Mouse (Mus musculus) midbrain, postnatal 0 days (tissue): ENCODE results near the gene Pi4k2a. TPM values are rescaled to one million over a fixed set of nuclear protein-coding genes. Genes with fewer than 3 reads are reported as not detected.

Experiments used
- ATAC-seq: fragments of 200-750 bp; cut with Nextera tagmentation; 2 replicates; pipeline ENCODE4 v1.8.0; 2017; ENCODE audit warnings: moderate number of reproducible peaks, mild to moderate bottlenecking, moderate TSS enrichment, moderate library complexity; ENCODE audit not compliant: low FRiP score
- DNase-seq: peaks from one replicate; pipeline ENCODE4 v3.0.0-alpha.2; 2015; ENCODE audit warnings: low spot score
- H3K27ac ChIP-seq: fragments of 300-500 bp; sonication (generic); 2 replicates; pipeline ENCODE4 v1.5.1; 2014; ENCODE audit warnings: low read depth, mild to moderate bottlenecking, low read length, mixed read lengths
- H3K27me3 ChIP-seq: fragments of 300-500 bp; sonication (generic); 2 replicates; pipeline ENCODE4 v1.6.1; 2014; ENCODE audit warnings: low read length, control low read depth, mixed read lengths; ENCODE audit not compliant: insufficient read depth
- H3K36me3 ChIP-seq: fragments of 300-500 bp; sonication (generic); 2 replicates; pipeline ENCODE4 v1.6.1; 2014; ENCODE audit warnings: low read length, control low read depth, mixed read lengths; ENCODE audit not compliant: insufficient read depth
- H3K4me1 ChIP-seq: fragments of 300-500 bp; sonication (generic); 2 replicates; pipeline ENCODE4 v1.6.1; 2014; ENCODE audit warnings: mild to moderate bottlenecking, control low read depth, antibody characterized with exemption, low read length, mixed read lengths; ENCODE audit not compliant: insufficient read depth
- H3K4me2 ChIP-seq: fragments of 300-500 bp; sonication (generic); 2 replicates; pipeline ENCODE4 v1.6.1; 2014; ENCODE audit warnings: low read depth, mild to moderate bottlenecking, low read length, mixed read lengths; ENCODE audit not compliant: poor library complexity, severe bottlenecking
- H3K4me3 ChIP-seq: fragments of 300-500 bp; sonication (generic); 2 replicates; pipeline ENCODE4 v1.5.1; 2014; ENCODE audit warnings: low read depth, mild to moderate bottlenecking, low read length, moderate library complexity
- H3K9ac ChIP-seq: fragments of 300-500 bp; sonication (generic); replicated peaks from 2 replicates; pipeline ENCODE4 v1.6.1; 2014; ENCODE audit warnings: mild to moderate bottlenecking, low read length, moderate library complexity, mixed read lengths; ENCODE audit not compliant: poor library complexity, severe bottlenecking
- H3K9me3 ChIP-seq: fragments of 300-500 bp; sonication (generic); 2 replicates; pipeline ENCODE4 v1.6.1; 2016; ENCODE audit warnings: low read length, control low read depth
- CTCF ChIP-seq: IDR thresholded peaks from 2 replicates; pipeline ENCODE4 v1.5.1; 2016; ENCODE audit warnings: antibody characterized with exemption, mild to moderate bottlenecking
- WGBS: fragments of 180-500 bp; shearing (Covaris S2); extraction: QIAGEN DNeasy Blood & Tissue Kit; methylation state at CpG from one replicate; pipeline ENCODE4 v1.1.7; 2014; 5-methylcytosine and 5-hydroxymethylcytosine counted together
- polyA plus RNA-seq: library from polyadenylated mRNA; unstranded; fragments of >200 nt; fragmentation: Nextera tagmentation; extraction: Ambion mirVana; gene quantifications from 2 replicates; pipeline ENCODE4 v1.2.1, GENCODE M21; 2015
- total RNA-seq: library from RNA; depleted of rRNA; stranded (reverse); fragments of >200 nt; gene quantifications from 2 replicates; pipeline ENCODE4 v1.2.3, GENCODE M21; 2014

Pi4k2a gene
- total and polyA plus RNA-seq, 2 experiments from 2014 or later = 19.3 to 33.0 TPM

GRCm38 (mm10) chr19:42068441-42069240 is 21.6 kb upstream of the Pi4k2a start:
- H3K27me3 ChIP-seq = no peaks in the 10 kb centered on the region
- H3K9me3 ChIP-seq = no peaks in the 10 kb centered on the region
- WGBS = 85% methylated on average over 11 of the region's 11 CpGs
- TF ChIP-seq CTCF = no peak
- no peak overlapping the region for H3K4me3 ChIP-seq
- H3K36me3 ChIP-seq = no peaks in the 10 kb centered on the region; the same call in 1 of the 2 replicates
- no peak for DNase-seq
- H3K9ac ChIP-seq = no peak overlapping the region
- ATAC-seq = no peak
- peak overlapping the region; percentile 7; the same call in 1 of the 2 replicates for H3K4me2 ChIP-seq
- 0 out of 2 replicates have a peak, but pooled peaks cover 2% of the 10 kb centered on the region for H3K4me1 ChIP-seq
- H3K27ac ChIP-seq = no peak overlapping the region

- ATAC-seq (no peak), DNase-seq (peak; percentile 72)
- no peaks in the 10 kb centered on the region for H3K27me3 ChIP-seq
- H3K9ac ChIP-seq = no peak overlapping the region
- H3K4me2 ChIP-seq = no peak overlapping the region
- peak; percentile 81 for TF ChIP-seq CTCF
- peaks cover 4% of the 10 kb centered on the region; the same call in 1 of the 2 replicates for H3K36me3 ChIP-seq
- H3K27ac ChIP-seq = no peak overlapping the region
- H3K4me3 ChIP-seq = no peak overlapping the region
- H3K4me1 ChIP-seq = 0 out of 2 replicates have a peak, but pooled peaks cover 2% of the 10 kb centered on the region
- 36% methylated on average over 6 of the region's 6 CpGs for WGBS
- H3K9me3 ChIP-seq = no peaks in the 10 kb centered on the region
These were observed 21.1 kb upstream of the Pi4k2a start for GRCm38 (mm10) chr19:42069241-42069525.

GRCm38 (mm10) chr19:42071221-42071620 is 19.0 kb upstream of the Pi4k2a start:
- WGBS = 76% methylated on average over 7 of the region's 7 CpGs
- Histone ChIP-seq H3K9me3 (no peaks in the 10 kb centered on the region), H3K4me3 (no peak overlapping the region), H3K4me1 (0 out of 2 replicates have a peak, but pooled peaks cover 2% of the 10 kb centered on the region), H3K4me2 (no peak overlapping the region), H3K27ac (no peak overlapping the region), H3K27me3 (no peaks in the 10 kb centered on the region), H3K36me3 (peaks cover 20% of the 10 kb centered on the region), H3K9ac (no peak overlapping the region)
- no peak for DNase-seq
- TF ChIP-seq CTCF = peak; percentile 44
- ATAC-seq = no peak

- H3K36me3 ChIP-seq = peaks cover 25% of the 10 kb centered on the region
- H3K9me3 ChIP-seq = no peaks in the 10 kb centered on the region
- H3K4me1 ChIP-seq = 0 out of 2 replicates have a peak, but pooled peaks cover 2% of the 10 kb centered on the region
- H3K27ac ChIP-seq = no peak overlapping the region
- no peak overlapping the region for H3K4me2 ChIP-seq
- no peak for TF ChIP-seq CTCF
- 79% methylated on average over 15 of the region's 15 CpGs for WGBS
- ATAC-seq = no peak
- H3K4me3 ChIP-seq = no peak overlapping the region
- H3K27me3 ChIP-seq = no peaks in the 10 kb centered on the region
- H3K9ac ChIP-seq = no peak overlapping the region
- no peak for DNase-seq
These were observed 18.2 kb upstream of the Pi4k2a start for GRCm38 (mm10) chr19:42071886-42072608.

GRCm38 (mm10) chr19:42072802-42073201 is 17.5 kb upstream of the Pi4k2a start:
- 76% methylated on average over 7 of the region's 7 CpGs for WGBS
- no peak for DNase-seq
- no peak for ATAC-seq

GRCm38 (mm10) chr19:42075051-42075450 is 15.2 kb upstream of the Pi4k2a start:
- ATAC-seq (no peak), DNase-seq (no peak)
- Histone ChIP-seq H3K36me3 (peaks cover 39% of the 10 kb centered on the region), H3K4me1 (no peaks in the 10 kb centered on the region), H3K4me3 (no peak overlapping the region), H3K9ac (no peak overlapping the region), H3K4me2 (no peak overlapping the region), H3K27me3 (no peaks in the 10 kb centered on the region), H3K9me3 (no peaks in the 10 kb centered on the region), H3K27ac (no peak overlapping the region)
- no peak for TF ChIP-seq CTCF
- WGBS = 78% methylated on average over 2 of the region's 2 CpGs

More at GRCm38 (mm10) chr19:42072802-42073201, 17.5 kb upstream of the Pi4k2a start:
- no peak overlapping the region for H3K27ac ChIP-seq
- no peak overlapping the region for H3K9ac ChIP-seq
- H3K36me3 ChIP-seq = peaks cover 27% of the 10 kb centered on the region
- 0 out of 2 replicates have a peak, but pooled peaks cover 2% of the 10 kb centered on the region for H3K4me1 ChIP-seq
- no peaks in the 10 kb centered on the region for H3K27me3 ChIP-seq
- TF ChIP-seq CTCF = peak; percentile 44
- H3K4me2 ChIP-seq = no peak overlapping the region
- H3K4me3 ChIP-seq = no peak overlapping the region
- H3K9me3 ChIP-seq = no peaks in the 10 kb centered on the region
